Mouse (Mus musculus) ES-E14 (cell line): ENCODE data around the gene Akr1b3. TPM values are rescaled to one million over a fixed set of nuclear protein-coding genes. Genes with fewer than 3 reads are reported as not detected.

Experiments used
- DNase-seq: peaks from one replicate; pipeline ENCODE4 v3.0.0-alpha.2; 2013; ENCODE audit warnings: low read depth, low spot score
- H3K27ac ChIP-seq: 2 replicates; pipeline ENCODE4 v1.5.1; 2012; ENCODE audit warnings: low read depth, mild to moderate bottlenecking, low read length, moderate library complexity, mixed read lengths; ENCODE audit not compliant: poor library complexity, insufficient read depth, severe bottlenecking
- H3K36me3 ChIP-seq: 2 replicates; pipeline ENCODE4 v1.6.1; 2012; ENCODE audit warnings: mild to moderate bottlenecking, low read length, moderate library complexity, mixed read lengths; ENCODE audit not compliant: control insufficient read depth, poor library complexity, insufficient read depth, severe bottlenecking
- H3K4me1 ChIP-seq, 2 experiments: fragments of 150-350 bp in 1 of 2; sonication (generic) in 1 of 2; 2 replicates each; pipeline ENCODE4 v1.6.1; 2012; ENCODE audit warnings: low read length in 2 of 2, mild to moderate bottlenecking in 1 of 2, mixed read lengths in 1 of 2; ENCODE audit not compliant: control insufficient read depth in 2 of 2, insufficient read depth in 2 of 2, poor library complexity in 1 of 2
- H3K4me3 ChIP-seq, 2 experiments: fragments of 150-350 bp in 1 of 2; sonication (generic) in 1 of 2; 2 replicates each; pipeline ENCODE4 v1.5.1; 2012; ENCODE audit warnings: low read length in 2 of 2, low read depth in 1 of 2, mild to moderate bottlenecking in 1 of 2, mixed read lengths in 1 of 2; ENCODE audit not compliant: insufficient read depth in 1 of 2, poor library complexity in 1 of 2, severe bottlenecking in 1 of 2
- H3K9ac ChIP-seq: 2 replicates; pipeline ENCODE4 v1.6.1; 2012; ENCODE audit warnings: low read depth, mild to moderate bottlenecking, low read length, mixed read lengths; ENCODE audit not compliant: poor library complexity, insufficient read depth, severe bottlenecking
- H3K9me3 ChIP-seq: fragments of 150-350 bp; sonication (generic); 2 replicates; pipeline ENCODE4 v1.6.1; 2012; ENCODE audit warnings: low read depth, mild to moderate bottlenecking, low read length; ENCODE audit not compliant: control insufficient read depth, insufficient read depth
- CHD2 ChIP-seq: IDR thresholded peaks from 2 replicates; pipeline ENCODE4 v1.6.1; 2014; ENCODE audit warnings: mild to moderate bottlenecking, low read depth, low read length, inconsistent platforms
- HCFC1 ChIP-seq: IDR thresholded peaks from 2 replicates; pipeline ENCODE4 v1.6.1; 2012; ENCODE audit warnings: low read length, inconsistent platforms, borderline replicate concordance; ENCODE audit not compliant: insufficient read depth
- MAFK ChIP-seq: IDR thresholded peaks from 2 replicates; pipeline ENCODE4 v1.6.1; 2014; ENCODE audit warnings: mild to moderate bottlenecking, low read depth, low read length, inconsistent platforms; ENCODE audit not compliant: insufficient read depth
- ZC3H11A ChIP-seq: IDR thresholded peaks from 2 replicates; pipeline ENCODE4 v1.6.1; 2012; ENCODE audit warnings: low read depth, mild to moderate bottlenecking, inconsistent platforms, low read length, borderline replicate concordance
- ZNF384 ChIP-seq: IDR thresholded peaks from 2 replicates; pipeline ENCODE4 v1.6.1; 2012; ENCODE audit warnings: low read depth, low read length, inconsistent platforms
- in situ Hi-C, 2 experiments: fragments of 600-800 bp; cut with MboI; formaldehyde crosslinking; loops; one replicate each; pipeline ENCODE4 v1.15.1; 2025; ENCODE audit warnings: low sequenced_read_pairs in 2 of 2, inconsistent platforms in 1 of 2; ENCODE audit not compliant: unreplicated experiment in 2 of 2
- total RNA-seq: library from RNA; depleted of rRNA; stranded (reverse); fragments of 300-350 nt; gene quantifications from 2 replicates; pipeline ENCODE4 v1.2.3, GENCODE M21; 2012

The Akr1b3 gene
- total RNA-seq, 1 experiment, result 431 TPM

DNA sequence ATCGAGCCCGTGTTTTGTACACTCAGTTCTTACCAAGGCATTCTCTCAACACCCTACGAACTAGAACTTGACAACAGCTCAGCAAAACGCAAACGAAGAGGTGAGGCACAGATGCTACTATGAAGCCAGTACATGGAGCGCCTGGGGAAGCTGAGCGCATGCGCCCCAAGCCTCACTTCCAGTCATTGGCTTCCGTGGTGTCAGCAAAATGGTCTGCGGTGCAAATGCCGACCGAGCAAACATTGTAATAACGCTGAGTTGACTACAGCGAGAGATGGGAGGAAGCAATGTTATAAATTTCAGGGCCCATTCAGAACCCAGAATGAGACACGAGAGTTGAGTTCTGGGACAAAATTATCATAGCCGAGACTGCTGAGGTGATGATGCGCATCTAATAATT lies 27.2 kb downstream of the Akr1b3 start:
- DNase-seq, result no peak
- no peak for TF ChIP-seq ZNF384
- no peak for TF ChIP-seq CHD2
- TF ChIP-seq ZC3H11A, result no peak
- no peak for TF ChIP-seq HCFC1
- no peak for TF ChIP-seq MAFK
- no peak overlapping the region for H3K9ac ChIP-seq
- in situ Hi-C loops, result loop anchor here (5.0 to 25.0 kb wide), 5 partner anchors 55 to 472 kb away; no protein-coding TSS in a partner anchor
- no peak overlapping the region for H3K4me3 ChIP-seq
- no peaks in the 10 kb centered on the region for H3K9me3 ChIP-seq
- H3K4me1 ChIP-seq, result no peaks in the 10 kb centered on the region
- H3K27ac ChIP-seq, result no peak overlapping the region
- no peaks in the 10 kb centered on the region for H3K36me3 ChIP-seq

DNA sequence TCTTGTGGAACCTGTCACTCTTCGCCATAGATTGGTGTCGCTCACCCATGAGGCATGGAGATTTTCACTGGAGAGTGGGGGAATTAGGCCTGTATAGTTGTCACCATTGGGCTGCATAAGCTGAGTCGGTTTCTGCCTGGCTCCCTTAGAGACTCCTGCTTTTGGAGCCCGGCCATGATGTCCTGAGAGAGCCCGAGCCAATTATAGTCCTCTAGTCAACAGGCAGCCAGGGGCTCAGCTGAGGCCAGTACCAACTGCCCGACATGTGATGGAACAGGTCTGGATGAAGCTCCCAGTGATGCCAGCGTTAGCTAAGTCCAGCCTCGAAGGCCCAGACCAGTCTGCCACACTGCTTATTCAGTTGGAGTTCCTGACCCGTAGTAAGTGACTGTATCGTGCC lies 29.2 kb downstream of the Akr1b3 start:
- Histone ChIP-seq H3K36me3 (no peaks in the 10 kb centered on the region), H3K4me1 (0 out of 4 replicates have a peak, but pooled peaks cover 0 to 2% of the 10 kb centered on the region in 2 experiments), H3K4me3 (no peak overlapping the region), H3K9ac (no peak overlapping the region), H3K9me3 (no peaks in the 10 kb centered on the region), H3K27ac (no peak overlapping the region)
- TF ChIP-seq ZNF384 (no peak), MAFK (no peak), ZC3H11A (no peak), HCFC1 (no peak), CHD2 (no peak)
- no peak for DNase-seq
- in situ Hi-C loops, result loop anchor here in 1 of 2 experiments (25.0 kb wide), 2 partner anchors 174 to 474 kb away; no protein-coding TSS in a partner anchor

DNA sequence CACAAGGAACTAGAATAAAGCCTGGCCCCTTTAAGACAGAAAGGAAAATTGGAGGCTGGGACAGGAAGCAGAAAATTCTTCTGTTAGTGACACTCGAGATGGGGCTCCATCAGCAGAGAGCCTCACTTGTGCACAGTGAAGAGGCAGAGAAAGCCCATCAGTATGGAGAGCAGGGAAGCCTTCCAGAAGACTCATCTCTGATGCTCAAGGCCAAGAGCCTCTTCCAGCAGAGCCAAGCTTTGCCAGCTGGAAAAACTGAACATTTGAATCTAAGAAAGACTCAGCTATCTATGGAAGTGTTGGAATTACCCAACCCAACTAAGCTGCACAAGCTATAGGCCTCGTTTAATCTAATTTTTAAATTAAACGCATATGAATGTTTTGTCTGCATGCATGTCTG lies 30.4 kb downstream of the Akr1b3 start:
- H3K27ac ChIP-seq, result no peak overlapping the region
- no peaks in the 10 kb centered on the region for H3K9me3 ChIP-seq
- H3K36me3 ChIP-seq, result no peaks in the 10 kb centered on the region
- in situ Hi-C loops, result loop anchor here in 1 of 2 experiments (25.0 kb wide), 2 partner anchors 175 to 475 kb away; no protein-coding TSS in a partner anchor
- H3K4me1 ChIP-seq, result 0 out of 4 replicates have a peak, but pooled peaks cover 0 to 2% of the 10 kb centered on the region in 2 experiments
- H3K4me3 ChIP-seq, result no peak overlapping the region
- DNase-seq, result no peak
- TF ChIP-seq ZC3H11A (no peak), CHD2 (no peak), ZNF384 (no peak), HCFC1 (no peak), MAFK (no peak)
- H3K9ac ChIP-seq, result no peak overlapping the region

DNA sequence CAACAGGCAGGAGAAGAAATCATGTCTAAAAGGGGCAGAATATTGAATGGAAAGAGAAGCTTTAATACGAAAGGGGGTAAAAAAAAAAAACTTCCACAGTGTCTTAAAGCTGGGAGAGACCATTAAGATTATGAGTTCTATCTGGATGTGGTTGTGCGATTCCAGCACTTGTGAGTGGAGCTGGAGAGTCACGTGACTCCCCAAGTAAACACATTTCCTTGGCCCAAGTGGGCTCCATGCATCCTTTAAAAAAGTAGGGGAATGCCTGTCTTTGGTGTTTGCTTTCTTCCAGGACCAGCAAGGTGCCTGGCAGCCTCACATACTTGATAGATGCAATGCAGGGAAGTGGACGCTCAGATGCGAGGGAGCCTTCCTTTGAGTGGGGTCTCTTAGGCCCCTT lies 38.9 kb downstream of the Akr1b3 start:
- no peak overlapping the region for H3K27ac ChIP-seq
- TF ChIP-seq ZC3H11A (no peak), HCFC1 (no peak), ZNF384 (no peak), MAFK (no peak), CHD2 (no peak)
- H3K36me3 ChIP-seq, result no peaks in the 10 kb centered on the region
- in situ Hi-C loops, result loop anchor here in 1 of 2 experiments (25.0 kb wide), 2 partner anchors 184 to 484 kb away; no protein-coding TSS in a partner anchor
- H3K4me1 ChIP-seq, result no peaks in the 10 kb centered on the region
- no peak overlapping the region for H3K9ac ChIP-seq
- DNase-seq, result no peak
- H3K9me3 ChIP-seq, result no peaks in the 10 kb centered on the region
- no peak overlapping the region for H3K4me3 ChIP-seq
